Mouse (Mus musculus) midbrain, postnatal 0 days (tissue): Measurements from ENCODE around the gene Lactbl1. TPM values are rescaled to one million over a fixed set of nuclear protein-coding genes. Genes with fewer than 3 reads are reported as not detected.

Experiments used
- ATAC-seq: fragments of 200-750 bp; cut with Nextera tagmentation; 2 replicates; pipeline ENCODE4 v1.8.0; 2017; ENCODE audit warnings: moderate number of reproducible peaks, mild to moderate bottlenecking, moderate TSS enrichment, moderate library complexity; ENCODE audit not compliant: low FRiP score
- DNase-seq: peaks from one replicate; pipeline ENCODE4 v3.0.0-alpha.2; 2015; ENCODE audit warnings: low spot score
- H3K27ac ChIP-seq: fragments of 300-500 bp; sonication (generic); 2 replicates; pipeline ENCODE4 v1.5.1; 2014; ENCODE audit warnings: low read depth, mild to moderate bottlenecking, low read length, mixed read lengths
- H3K27me3 ChIP-seq: fragments of 300-500 bp; sonication (generic); 2 replicates; pipeline ENCODE4 v1.6.1; 2014; ENCODE audit warnings: low read length, control low read depth, mixed read lengths; ENCODE audit not compliant: insufficient read depth
- H3K36me3 ChIP-seq: fragments of 300-500 bp; sonication (generic); 2 replicates; pipeline ENCODE4 v1.6.1; 2014; ENCODE audit warnings: low read length, control low read depth, mixed read lengths; ENCODE audit not compliant: insufficient read depth
- H3K4me1 ChIP-seq: fragments of 300-500 bp; sonication (generic); 2 replicates; pipeline ENCODE4 v1.6.1; 2014; ENCODE audit warnings: mild to moderate bottlenecking, control low read depth, antibody characterized with exemption, low read length, mixed read lengths; ENCODE audit not compliant: insufficient read depth
- H3K4me2 ChIP-seq: fragments of 300-500 bp; sonication (generic); 2 replicates; pipeline ENCODE4 v1.6.1; 2014; ENCODE audit warnings: low read depth, mild to moderate bottlenecking, low read length, mixed read lengths; ENCODE audit not compliant: poor library complexity, severe bottlenecking
- H3K4me3 ChIP-seq: fragments of 300-500 bp; sonication (generic); 2 replicates; pipeline ENCODE4 v1.5.1; 2014; ENCODE audit warnings: low read depth, mild to moderate bottlenecking, low read length, moderate library complexity
- H3K9ac ChIP-seq: fragments of 300-500 bp; sonication (generic); replicated peaks from 2 replicates; pipeline ENCODE4 v1.6.1; 2014; ENCODE audit warnings: mild to moderate bottlenecking, low read length, moderate library complexity, mixed read lengths; ENCODE audit not compliant: poor library complexity, severe bottlenecking
- H3K9me3 ChIP-seq: fragments of 300-500 bp; sonication (generic); 2 replicates; pipeline ENCODE4 v1.6.1; 2016; ENCODE audit warnings: low read length, control low read depth
- CTCF ChIP-seq: IDR thresholded peaks from 2 replicates; pipeline ENCODE4 v1.5.1; 2016; ENCODE audit warnings: antibody characterized with exemption, mild to moderate bottlenecking
- WGBS: fragments of 180-500 bp; shearing (Covaris S2); extraction: QIAGEN DNeasy Blood & Tissue Kit; methylation state at CpG from one replicate; pipeline ENCODE4 v1.1.7; 2014; 5-methylcytosine and 5-hydroxymethylcytosine counted together
- polyA plus RNA-seq: library from polyadenylated mRNA; unstranded; fragments of >200 nt; fragmentation: Nextera tagmentation; extraction: Ambion mirVana; gene quantifications from 2 replicates; pipeline ENCODE4 v1.2.1, GENCODE M21; 2015
- total RNA-seq: library from RNA; depleted of rRNA; stranded (reverse); fragments of >200 nt; gene quantifications from 2 replicates; pipeline ENCODE4 v1.2.3, GENCODE M21; 2014; rRNA removed

The Lactbl1 gene
- 0.93 TPM in 1 of 2 replicates, not detected in the other for total RNA-seq
- polyA plus RNA-seq = 0.09 TPM in 1 of 2 replicates, not detected in the other

GRCm38 (mm10) chr4:136622388-136622787 is at the start of gene Lactbl1:
Gene Lactbl1 (plus strand): TSS chr4:136622621.
- ATAC-seq = no peak
- Histone ChIP-seq H3K4me2 (no peak within 1 kb of the TSS), H3K4me1 (no peaks in the 10 kb centered on the region), H3K27me3 (no peaks in the 10 kb centered on the region), H3K4me3 (no peak within 1 kb of the TSS), H3K9me3 (no peaks in the 10 kb centered on the region), H3K36me3 (no peaks in the 10 kb centered on the region), H3K9ac (no peak within 1 kb of the TSS), H3K27ac (no peak within 1 kb of the TSS)
- no peak for TF ChIP-seq CTCF
- 21% methylated on average over 6 of the region's 6 CpGs for WGBS
- no peak for DNase-seq

- no peak for TF ChIP-seq CTCF
- 95% methylated on average over 3 of the region's 3 CpGs for WGBS
- no peak overlapping the region for H3K4me3 ChIP-seq
- no peaks in the 10 kb centered on the region for H3K36me3 ChIP-seq
- no peak overlapping the region for H3K4me2 ChIP-seq
- no peak for ATAC-seq
- H3K9me3 ChIP-seq = no peaks in the 10 kb centered on the region
- H3K4me1 ChIP-seq = no peaks in the 10 kb centered on the region; the same call in 1 of the 2 replicates
- DNase-seq = no peak
- no peak overlapping the region for H3K27ac ChIP-seq
- no peak overlapping the region for H3K9ac ChIP-seq
- H3K27me3 ChIP-seq = no peaks in the 10 kb centered on the region
Measured at GRCm38 (mm10) chr4:136581885-136582284, 40.5 kb upstream of the Lactbl1 start.

DNA sequence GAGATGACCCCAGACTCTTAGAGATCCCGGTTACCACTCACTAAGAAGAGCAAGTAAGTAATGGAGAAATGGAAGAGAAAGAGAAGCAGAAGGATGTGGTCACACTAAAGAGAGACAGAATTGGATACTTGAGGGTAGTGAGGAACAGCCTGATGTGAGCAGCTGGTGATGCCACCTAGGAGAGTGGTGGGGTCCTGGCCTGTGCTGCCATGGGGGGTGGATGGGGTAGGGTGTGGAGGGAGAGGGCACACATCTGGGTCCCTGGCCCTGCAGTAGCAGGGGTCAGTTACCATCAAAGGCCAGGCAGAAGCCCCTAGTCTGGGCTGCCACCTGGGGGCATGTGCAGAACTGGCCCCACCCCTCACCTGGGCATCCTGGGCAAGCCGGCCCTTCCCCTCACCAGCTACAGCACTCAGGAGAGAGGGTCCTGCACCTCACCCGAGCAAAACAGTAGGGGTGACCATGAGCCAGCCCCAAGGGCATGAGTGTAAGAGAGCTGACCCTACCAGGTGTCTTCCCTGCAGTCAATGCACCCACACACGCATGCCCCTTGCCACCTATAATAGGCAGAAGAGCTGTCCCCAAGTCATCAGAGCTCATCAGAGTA is 35.1 kb upstream of the Lactbl1 start:
- WGBS = 87% methylated on average over 4 of the region's 4 CpGs
- no peak for TF ChIP-seq CTCF
- DNase-seq (no peak), ATAC-seq (no peak)
- Histone ChIP-seq H3K4me1 (no peaks in the 10 kb centered on the region), H3K4me3 (no peak overlapping the region), H3K9me3 (no peaks in the 10 kb centered on the region), H3K27me3 (no peaks in the 10 kb centered on the region), H3K27ac (no peak overlapping the region), H3K9ac (no peak overlapping the region), H3K4me2 (no peak overlapping the region), H3K36me3 (no peaks in the 10 kb centered on the region)

- ATAC-seq (no peak), DNase-seq (no peak)
- H3K4me3 ChIP-seq = no peak overlapping the region
- no peaks in the 10 kb centered on the region for H3K4me1 ChIP-seq
- H3K36me3 ChIP-seq = no peaks in the 10 kb centered on the region
- no peak overlapping the region for H3K4me2 ChIP-seq
- TF ChIP-seq CTCF = no peak
- H3K27me3 ChIP-seq = no peaks in the 10 kb centered on the region
- 94% methylated on average over 4 of the region's 4 CpGs for whole genome bisulfite sequencing
- H3K9ac ChIP-seq = no peak overlapping the region
- H3K9me3 ChIP-seq = no peaks in the 10 kb centered on the region
- H3K27ac ChIP-seq = no peak overlapping the region
Measured at GRCm38 (mm10) chr4:136588003-136588402, 34.4 kb upstream of the Lactbl1 start.

GRCm38 (mm10) chr4:136592111-136592510 is 30.3 kb upstream of the Lactbl1 start:
- 74% methylated on average over 4 of the region's 4 CpGs for WGBS
- Histone ChIP-seq H3K36me3 (no peaks in the 10 kb centered on the region), H3K9me3 (no peaks in the 10 kb centered on the region), H3K4me3 (no peak overlapping the region), H3K4me2 (no peak overlapping the region), H3K4me1 (no peaks in the 10 kb centered on the region), H3K27ac (no peak overlapping the region), H3K9ac (no peak overlapping the region), H3K27me3 (no peaks in the 10 kb centered on the region)
- no peak for TF ChIP-seq CTCF
- DNase-seq (no peak), ATAC-seq (no peak)

GRCm38 (mm10) chr4:136594006-136594405 is 28.4 kb upstream of the Lactbl1 start:
- Histone ChIP-seq H3K36me3 (no peaks in the 10 kb centered on the region), H3K4me2 (no peak overlapping the region), H3K9ac (no peak overlapping the region), H3K4me3 (no peak overlapping the region), H3K27me3 (no peaks in the 10 kb centered on the region), H3K27ac (no peak overlapping the region), H3K9me3 (no peaks in the 10 kb centered on the region), H3K4me1 (no peaks in the 10 kb centered on the region)
- TF ChIP-seq CTCF = no peak
- DNase-seq (no peak), ATAC-seq (no peak)
- 87% methylated on average over 2 of the region's 2 CpGs for WGBS
